Mouse (Mus musculus) heart, postnatal 0 days (tissue): ENCODE results near the gene Mob3b.

Experiments
- CTCF ChIP-seq: IDR thresholded peaks from 2 replicates; pipeline ENCODE4 v1.5.1; 2016; ENCODE audit warnings: antibody characterized with exemption, control low read depth, low read depth
- EP300 ChIP-seq: IDR thresholded peaks from 2 replicates; pipeline ENCODE4 v1.6.1; 2016; ENCODE audit warnings: antibody characterized with exemption, low read depth

- TF ChIP-seq CTCF (no peak), EP300 (no peak)
Measured at GRCm38 (mm10) chr4:34981301-34982172, 175.7 kb downstream of the Mob3b start.
